Mouse (Mus musculus) small intestine, adult 2 months (tissue): ENCODE data around the gene Rhou. TPM values are rescaled to one million over a fixed set of nuclear protein-coding genes. Genes with fewer than 3 reads are reported as not detected.

Experiments
- H3K27ac ChIP-seq: fragments of 200-500 bp; 2 replicates; pipeline ENCODE4 v1.5.1; 2012; ENCODE audit warnings: low read depth, low read length, control low read depth, inconsistent platforms; ENCODE audit not compliant: insufficient read depth
- H3K27me3 ChIP-seq: fragments of 200-500 bp; 2 replicates; pipeline ENCODE4 v1.6.1; 2012; ENCODE audit warnings: mild to moderate bottlenecking, moderate library complexity, low read length, inconsistent platforms; ENCODE audit not compliant: control insufficient read depth, insufficient read depth
- H3K36me3 ChIP-seq: fragments of 200-500 bp; 2 replicates; pipeline ENCODE4 v1.6.1; 2012; ENCODE audit warnings: mild to moderate bottlenecking, low read length, control low read depth, inconsistent platforms; ENCODE audit not compliant: control insufficient read depth, insufficient read depth
- H3K4me1 ChIP-seq: fragments of 200-500 bp; 2 replicates; pipeline ENCODE4 v1.6.1; 2012; ENCODE audit warnings: low read length, inconsistent platforms, mixed read lengths; ENCODE audit not compliant: control insufficient read depth, insufficient read depth, insufficient read length
- H3K4me3 ChIP-seq: fragments of 200-500 bp; 2 replicates; pipeline ENCODE4 v1.5.1; 2012; ENCODE audit warnings: low read depth, mild to moderate bottlenecking, control low read depth, inconsistent platforms, low read length, moderate library complexity
- CTCF ChIP-seq: fragments of 200-500 bp; IDR thresholded peaks from 2 replicates; pipeline ENCODE4 v1.5.1; 2012; ENCODE audit warnings: low read depth, mild to moderate bottlenecking, control low read depth, inconsistent platforms, low read length, moderate library complexity, mixed read lengths; ENCODE audit not compliant: insufficient replicate concordance, insufficient read length; ENCODE audit errors: extremely low read depth
- POLR2A ChIP-seq: fragments of 200-500 bp; IDR thresholded peaks from 2 replicates; pipeline ENCODE4 v1.6.1; 2012; ENCODE audit warnings: low read depth, mild to moderate bottlenecking, control low read depth, inconsistent platforms, low read length, moderate library complexity
- WGBS: fragments of 180-500 bp; shearing (Covaris S2); methylation state at CpG from one replicate; pipeline ENCODE4 v1.1.7; 2018; 5-methylcytosine and 5-hydroxymethylcytosine counted together
- polyA plus RNA-seq: library from polyadenylated mRNA; depleted of rRNA; stranded (reverse); fragments of >200 nt; gene quantifications from 2 replicates; pipeline ENCODE4 v1.2.3, GENCODE M21; 2012

Rhou gene
- polyA plus RNA-seq, 1 experiment = 35.3 TPM

GRCm38 (mm10) chr8:123678390-123678789 lies 24.7 kb downstream of the Rhou start:
- no peak overlapping the region for H3K27ac ChIP-seq
- peaks cover 11% of the 10 kb centered on the region for H3K4me1 ChIP-seq
- no peaks in the 10 kb centered on the region for H3K27me3 ChIP-seq
- TF ChIP-seq CTCF (no peak), POLR2A (no peak)
- no peak overlapping the region for H3K4me3 ChIP-seq
- H3K36me3 ChIP-seq = no peaks in the 10 kb centered on the region
- WGBS = 86% methylated on average over 4 of the region's 4 CpGs

GRCm38 (mm10) chr8:123682073-123682761 lies 28.5 kb downstream of the Rhou start:
- H3K27ac ChIP-seq = no peak overlapping the region
- no peaks in the 10 kb centered on the region for H3K36me3 ChIP-seq
- 22% methylated on average over 18 of the region's 18 CpGs for WGBS

GRCm38 (mm10) chr8:123683321-123683720 lies 29.6 kb downstream of the Rhou start:
- Histone ChIP-seq H3K4me1 (peaks cover 21% of the 10 kb centered on the region), H3K4me3 (no peak overlapping the region), H3K27ac (no peak overlapping the region), H3K27me3 (no peaks in the 10 kb centered on the region), H3K36me3 (no peaks in the 10 kb centered on the region)
- WGBS = 69% methylated on average over 7 of the region's 7 CpGs
- TF ChIP-seq POLR2A (no peak), CTCF (no peak)

More at GRCm38 (mm10) chr8:123682073-123682761, 28.5 kb downstream of the Rhou start:
- peaks cover 21% of the 10 kb centered on the region for H3K4me1 ChIP-seq
- no peaks in the 10 kb centered on the region for H3K27me3 ChIP-seq
- no peak for TF ChIP-seq CTCF
- TF ChIP-seq POLR2A = no peak
- no peak overlapping the region for H3K4me3 ChIP-seq

GRCm38 (mm10) chr8:123684806-123685205 lies 31.1 kb downstream of the Rhou start:
- 71% methylated on average over 7 of the region's 7 CpGs for WGBS
- TF ChIP-seq POLR2A (no peak), CTCF (no peak)
- H3K36me3 ChIP-seq = no peaks in the 10 kb centered on the region
- no peaks in the 10 kb centered on the region for H3K27me3 ChIP-seq
- H3K27ac ChIP-seq = peak overlapping the region; percentile 67; the same call in 1 of the 2 replicates
- no peak overlapping the region for H3K4me3 ChIP-seq
- H3K4me1 ChIP-seq = peaks cover 21% of the 10 kb centered on the region

GRCm38 (mm10) chr8:123685477-123685876 lies 31.7 kb downstream of the Rhou start:
- Histone ChIP-seq H3K4me1 (peaks cover 21% of the 10 kb centered on the region), H3K4me3 (no peak overlapping the region), H3K27ac (no peak overlapping the region), H3K27me3 (no peaks in the 10 kb centered on the region), H3K36me3 (no peaks in the 10 kb centered on the region)
- 80% methylated on average over 4 of the region's 4 CpGs for WGBS
- TF ChIP-seq POLR2A (no peak), CTCF (no peak)

GRCm38 (mm10) chr8:123687826-123688225 lies 34.1 kb downstream of the Rhou start:
- H3K4me3 ChIP-seq = no peak overlapping the region
- no peak overlapping the region for H3K27ac ChIP-seq
- WGBS = 57% methylated on average over 4 of the region's 4 CpGs
- peaks cover 15% of the 10 kb centered on the region for H3K4me1 ChIP-seq
- no peak for TF ChIP-seq CTCF
- TF ChIP-seq POLR2A = no peak
- H3K36me3 ChIP-seq = no peaks in the 10 kb centered on the region
- H3K27me3 ChIP-seq = no peaks in the 10 kb centered on the region

- Histone ChIP-seq H3K27me3 (no peaks in the 10 kb centered on the region), H3K27ac (no peak overlapping the region), H3K36me3 (no peaks in the 10 kb centered on the region), H3K4me1 (peaks cover 1% of the 10 kb centered on the region; the same call in 1 of the 2 replicates), H3K4me3 (no peak overlapping the region)
- TF ChIP-seq POLR2A = no peak
- whole genome bisulfite sequencing = 83% methylated on average over 10 of the region's 10 CpGs
Observed at GRCm38 (mm10) chr8:123692165-123692962, 38.6 kb downstream of the Rhou start.
